Mouse (Mus musculus): ENCODE measurements around the gene Sall4.

DNA sequence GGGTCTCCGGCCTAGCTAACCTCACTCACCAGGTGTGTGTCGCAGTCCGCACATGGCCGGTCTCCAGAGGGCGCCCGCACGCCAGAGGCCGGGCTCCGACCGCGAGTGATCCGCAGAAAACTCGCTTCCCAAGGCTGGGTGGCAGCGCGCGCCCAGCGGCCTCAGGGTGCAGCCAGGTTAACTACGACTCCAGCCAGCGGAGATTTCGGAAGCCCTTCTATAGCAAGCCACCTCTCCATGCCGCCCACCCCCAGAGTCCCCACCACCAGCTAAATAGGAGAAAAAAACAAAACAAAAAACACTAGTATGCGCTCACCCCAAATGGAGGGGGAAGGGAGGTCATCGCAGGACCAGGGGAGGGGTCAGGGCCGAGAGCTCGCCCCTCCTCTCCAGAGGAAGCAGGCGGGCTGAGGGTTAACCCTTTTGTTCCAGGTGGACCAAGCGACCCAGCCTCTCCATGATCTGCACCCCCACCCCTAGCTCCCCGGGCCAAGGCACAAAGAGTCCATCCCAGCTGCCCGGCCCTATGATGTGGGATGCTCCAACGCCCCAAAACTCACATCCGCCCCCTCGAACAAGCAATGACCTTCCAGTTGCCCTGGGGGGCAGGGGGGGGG is 2.6 kb downstream of the Sall4 start:
- TF ChIP-seq CTCF (IDR thresholded peaks at IDR 0.05; ENCODE audit: borderline replicate concordance, insufficient read depth, low read depth, low read length) (peak; percentile 12; the same call in 1 of the 2 replicates), POLR2A (IDR thresholded peaks at IDR 0.05; ENCODE audit: borderline replicate concordance, insufficient read depth, low read length) (no peak)

Data from cerebellum, adult 2 months (tissue).